Mouse (Mus musculus) hindlimb bud, embryonic 11.5 days (tissue): ENCODE data around the gene Eef1akmt2.

ENCODE experiments used
- DNase-seq: peaks from one replicate; pipeline ENCODE4 v3.0.0-alpha.2; 2012; ENCODE audit warnings: low read depth, low spot score; ENCODE audit errors: extremely low spot score

Eef1akmt2 gene

DNA sequence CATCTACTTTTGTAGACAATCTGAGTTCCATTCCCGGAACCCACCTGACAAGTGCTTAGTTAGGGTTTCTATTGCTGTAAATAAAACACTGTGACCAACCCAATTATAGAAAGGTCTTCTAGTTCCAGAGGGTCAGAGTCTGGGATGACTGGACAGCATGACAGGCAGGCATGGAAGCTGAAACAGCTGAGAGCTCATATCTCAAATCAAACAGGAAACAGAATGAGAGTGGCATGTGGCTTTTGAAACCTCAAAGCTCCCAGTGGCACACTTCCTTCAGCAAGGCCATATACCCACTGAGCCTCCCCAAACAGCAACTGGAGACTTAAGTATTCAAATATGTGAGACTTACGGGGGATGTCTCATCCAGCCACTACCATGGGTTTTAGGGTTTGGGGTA, 20.6 kb upstream of the Eef1akmt2 start:
- DNase-seq, result no peak

DNA sequence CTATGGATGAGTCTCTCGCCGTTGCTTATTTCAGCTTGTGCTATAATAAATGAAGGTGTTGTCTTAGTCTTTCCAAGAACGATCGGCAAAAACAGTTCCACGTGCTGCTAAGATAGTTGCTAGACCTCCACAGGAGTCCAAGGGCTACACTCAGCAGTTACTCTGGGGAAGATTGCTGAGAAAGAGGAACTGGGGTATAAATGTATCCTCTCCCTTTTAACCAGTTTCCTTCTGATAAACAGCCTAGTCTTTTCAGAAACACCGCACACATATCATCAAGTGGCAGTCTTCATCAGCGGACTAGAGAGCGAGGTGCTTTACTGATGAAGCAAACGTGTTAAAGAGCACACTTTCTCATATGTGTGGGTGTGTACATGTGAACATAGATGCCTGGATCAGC, 13.8 kb upstream of the Eef1akmt2 start:
- no peak for DNase-seq

DNA sequence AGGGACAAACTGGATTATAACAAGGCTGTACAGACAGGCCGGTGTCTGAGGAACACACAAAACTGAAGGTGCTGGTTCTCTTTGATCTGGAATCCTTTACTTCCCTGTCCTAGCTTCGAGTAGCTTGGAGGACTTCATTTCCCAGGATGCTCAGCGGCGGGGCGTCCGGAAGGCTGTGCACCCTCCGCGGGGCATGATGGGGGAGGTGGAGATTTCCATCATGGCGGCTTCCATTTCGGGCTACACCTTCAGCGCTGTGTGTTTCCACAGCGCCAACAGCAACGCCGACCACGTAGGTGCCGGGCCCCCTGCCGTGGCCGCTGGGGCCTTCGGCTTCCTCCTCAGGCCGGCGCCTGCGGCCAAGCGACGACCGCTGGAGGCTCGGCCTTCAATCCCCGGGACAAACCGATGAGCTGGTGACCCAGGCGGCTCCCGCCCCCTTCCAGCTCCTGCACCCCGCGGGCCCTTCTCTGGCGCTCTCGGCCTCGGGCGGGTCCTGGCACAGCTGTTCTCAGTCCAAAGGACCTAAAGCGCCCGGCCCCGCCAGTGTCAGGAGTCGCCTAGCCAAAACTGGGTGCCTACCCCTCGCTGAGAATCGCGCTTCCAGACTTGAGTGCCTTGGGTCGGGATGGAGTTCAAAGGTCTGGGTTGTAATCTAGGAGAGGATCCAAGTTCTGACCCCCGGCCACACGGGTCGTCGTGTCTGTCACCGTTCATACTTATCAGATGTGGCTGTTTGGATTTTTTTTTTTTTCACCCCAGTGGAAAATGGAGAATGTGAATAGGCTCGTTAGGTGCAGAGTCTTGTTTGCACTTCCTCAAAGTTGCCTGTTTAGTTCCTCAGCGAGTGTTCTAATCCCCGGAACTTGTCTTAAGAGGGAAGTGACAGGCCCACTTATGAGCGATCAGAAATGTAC, 6.8 kb upstream of the Eef1akmt2 start, which contains the start of gene Abraxas2:
Abraxas2 (plus strand) TSS at position 184 of the 917 bp plus-strand sequence.
- DNase-seq, result peak; percentile 69

DNA sequence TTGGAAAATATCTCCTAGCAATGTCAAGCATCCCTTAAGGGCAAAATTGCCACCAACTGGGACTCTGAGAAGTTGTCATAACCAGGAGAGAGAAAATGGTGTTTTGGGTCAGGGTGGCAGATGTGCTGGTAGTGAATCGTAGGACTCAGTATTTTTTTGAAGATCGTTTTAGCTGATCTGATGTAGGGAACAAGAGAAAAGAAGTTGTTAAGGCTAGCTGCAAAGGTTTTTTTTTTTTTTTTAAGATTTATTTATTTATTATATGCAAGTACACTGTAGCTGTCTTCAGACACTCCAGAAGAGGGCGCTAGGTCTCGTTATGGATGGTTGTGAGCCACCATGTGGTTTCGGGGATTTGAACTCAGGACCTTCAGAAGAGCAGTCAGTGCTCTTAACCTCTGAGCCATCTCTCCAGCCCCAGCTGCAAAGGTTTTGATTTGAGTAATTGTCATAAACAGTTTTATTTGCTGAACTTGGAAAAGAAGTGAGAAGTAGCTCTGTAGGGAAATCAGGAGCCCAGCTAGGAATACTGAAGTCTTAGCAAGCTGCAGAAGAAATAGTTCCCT, 5.7 kb upstream of the Eef1akmt2 start:
- no peak for DNase-seq

- no peak for DNase-seq
Measured at GRCm38 (mm10) chr7:132856083-132856482, 3.6 kb upstream of the Eef1akmt2 start.

GRCm38 (mm10) chr7:132853946-132854345, 1.5 kb upstream of the Eef1akmt2 start:
- no peak for DNase-seq

DNA sequence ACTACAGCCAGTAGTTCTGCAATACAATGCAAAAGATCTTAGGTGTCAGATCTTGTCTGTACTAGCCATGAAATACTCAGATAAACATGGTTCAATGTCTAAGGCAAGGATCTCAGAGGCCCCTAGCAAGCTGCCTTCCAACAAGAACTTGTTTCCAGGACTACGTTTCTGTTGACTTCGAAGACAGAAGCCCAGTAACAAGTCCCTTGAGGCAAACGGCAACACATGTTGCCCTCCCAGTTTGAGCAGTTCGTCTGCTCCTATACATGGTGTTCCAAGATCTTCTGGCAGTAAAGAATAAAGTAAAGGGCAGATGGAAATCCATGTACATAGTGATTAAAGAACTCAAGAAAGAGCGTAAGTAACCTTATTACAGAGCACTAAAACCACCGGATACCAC, 888 bp upstream of the Eef1akmt2 start:
- DNase-seq, result peak; percentile 14

- DNase-seq, result no peak
Measured at GRCm38 (mm10) chr7:132843152-132843551, 9.3 kb downstream of the Eef1akmt2 start.

GRCm38 (mm10) chr7:132842455-132842854, 10.0 kb downstream of the Eef1akmt2 start:
- no peak for DNase-seq

GRCm38 (mm10) chr7:132841287-132841686, 11.2 kb downstream of the Eef1akmt2 start:
- no peak for DNase-seq

- DNase-seq, result no peak
Measured at GRCm38 (mm10) chr7:132830955-132831354, 21.5 kb downstream of the Eef1akmt2 start.

DNA sequence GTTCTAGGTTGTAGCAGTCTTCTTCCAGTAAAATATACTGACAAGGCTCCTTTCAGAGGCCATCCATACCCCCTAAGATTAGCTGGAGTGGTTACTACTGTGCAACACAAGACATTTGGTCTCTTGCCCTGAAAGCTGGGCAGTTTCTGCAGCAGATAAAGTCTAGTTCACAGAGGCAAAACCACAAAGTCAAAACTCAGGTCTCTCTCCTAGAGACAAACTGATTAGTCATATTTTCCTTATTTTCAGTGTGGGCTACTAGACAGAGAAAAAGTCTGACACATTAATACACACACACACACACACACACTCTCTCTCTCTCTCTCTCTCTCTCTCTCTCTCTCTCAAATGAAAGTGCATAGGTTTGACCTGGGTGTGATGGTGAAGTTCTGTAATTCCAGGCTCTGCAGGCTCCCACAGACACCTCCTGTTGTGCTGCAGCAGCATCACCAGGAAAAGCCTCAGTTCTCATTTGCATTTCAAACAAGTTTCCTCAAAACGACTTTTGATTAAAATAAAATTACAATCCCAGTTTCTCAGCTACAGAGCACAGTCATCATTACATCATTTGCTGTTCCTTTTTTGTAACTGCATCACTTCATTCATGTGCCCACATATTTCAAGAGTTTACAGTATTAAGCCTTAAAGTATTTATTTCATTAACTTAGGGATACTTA, 28.0 kb downstream of the Eef1akmt2 start:
- DNase-seq, result no peak

DNA sequence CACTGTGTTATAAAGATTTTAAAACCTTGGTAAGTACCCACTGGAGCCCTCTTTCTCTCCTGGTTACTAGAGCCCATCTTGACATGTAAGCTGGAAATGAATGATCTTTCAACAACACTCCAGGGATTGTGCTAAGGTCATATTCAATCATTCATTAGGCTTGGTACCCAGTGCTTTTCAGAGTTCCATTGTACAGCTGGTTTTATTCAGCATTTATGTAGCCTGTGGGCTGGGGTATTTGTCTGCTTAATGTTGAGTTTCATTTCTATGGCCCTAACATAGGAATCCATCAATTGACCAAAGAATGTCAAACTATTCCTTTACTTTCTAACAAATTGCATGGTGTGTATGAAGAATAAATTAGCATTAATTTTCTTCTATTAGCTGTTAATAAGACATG, 28.6 kb downstream of the Eef1akmt2 start:
- no peak for DNase-seq

DNA sequence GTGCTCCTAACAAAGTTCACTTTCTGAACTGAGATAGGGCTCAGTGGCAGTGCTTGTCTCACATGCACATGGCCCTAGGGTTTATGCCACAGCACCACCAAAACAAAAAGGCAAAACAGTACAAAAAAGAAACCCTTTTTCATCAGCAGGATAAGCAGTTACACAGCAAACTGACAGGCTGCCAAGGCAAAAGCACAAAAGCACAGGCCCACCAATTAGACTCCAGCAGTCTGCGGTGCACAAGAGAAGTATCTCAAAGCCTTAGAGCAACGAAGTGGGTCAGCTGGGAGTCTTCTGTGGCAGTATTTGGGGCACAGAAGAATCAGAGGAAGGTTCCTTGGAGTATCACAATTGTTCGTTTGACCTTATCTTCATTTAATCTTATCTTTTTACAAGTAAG, 31.8 kb downstream of the Eef1akmt2 start:
- no peak for DNase-seq

DNA sequence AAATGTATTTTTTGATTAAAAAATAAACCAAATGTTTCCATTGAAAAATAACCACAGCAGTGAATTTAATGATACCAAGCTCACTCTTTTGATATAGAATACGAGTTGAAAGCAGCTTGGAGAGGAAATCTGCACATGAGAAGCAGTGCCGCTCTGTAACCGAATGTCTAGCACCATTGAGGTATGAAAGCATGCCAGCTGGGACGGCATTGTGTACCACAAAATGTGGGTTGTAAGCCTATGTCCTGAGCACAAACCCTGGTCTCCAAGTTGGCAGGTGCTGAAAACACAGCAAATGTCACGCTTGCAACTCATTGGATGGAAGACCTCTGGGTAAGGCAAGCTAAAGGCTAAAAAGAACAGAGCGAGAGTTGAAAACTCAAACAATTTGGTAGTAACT, 35.4 kb downstream of the Eef1akmt2 start:
- DNase-seq, result no peak

- DNase-seq, result no peak
Measured at GRCm38 (mm10) chr7:132816528-132816927, 35.9 kb downstream of the Eef1akmt2 start.

DNA sequence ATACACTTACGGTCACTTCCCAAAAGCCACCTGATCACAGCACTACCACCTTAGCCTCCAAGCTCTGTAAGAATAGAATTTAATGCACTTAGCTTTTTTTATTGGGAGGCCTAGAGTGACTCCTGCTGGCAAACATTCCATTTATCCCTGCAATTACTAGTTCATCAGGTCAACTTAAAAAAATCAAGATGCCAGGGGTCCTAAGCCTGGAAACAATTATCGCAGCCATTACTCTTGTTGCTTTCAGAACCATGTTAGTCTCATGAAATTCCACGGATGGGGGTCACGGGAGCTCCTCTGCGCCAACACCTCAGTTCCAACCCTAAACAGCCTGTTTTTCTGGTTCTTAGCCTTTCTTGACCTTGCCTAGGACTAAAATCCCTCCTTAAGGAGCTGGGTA, 37.4 kb downstream of the Eef1akmt2 start:
- DNase-seq, result peak; percentile 89

DNA sequence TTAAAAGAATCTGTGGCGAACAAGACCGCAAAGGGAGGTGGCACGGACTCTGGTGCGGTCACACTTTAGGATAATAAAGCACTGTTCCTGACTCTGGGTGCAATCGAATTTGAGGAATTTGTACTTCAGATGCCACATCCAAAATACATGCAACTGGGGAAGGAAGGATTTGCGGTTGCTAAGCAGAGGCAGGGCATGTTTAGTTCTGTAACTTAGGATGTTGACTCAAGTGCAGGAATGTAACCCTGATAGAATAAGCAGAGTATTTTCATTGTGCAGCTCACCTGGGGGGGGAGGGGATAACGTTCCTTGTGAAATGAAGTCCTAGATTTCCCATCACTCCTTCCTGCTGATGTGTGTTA, 38.4 kb downstream of the Eef1akmt2 start:
- no peak for DNase-seq

GRCm38 (mm10) chr7:132813416-132814088, 38.9 kb downstream of the Eef1akmt2 start, which contains the start of gene Fam53b:
Gene Fam53b, minus strand, starts transcription at chr7:132813886.
- DNase-seq, result no peak

GRCm38 (mm10) chr7:132812619-132813415, 39.7 kb downstream of the Eef1akmt2 start:
- no peak for DNase-seq
